Mouse (Mus musculus) liver, adult 2 months (tissue): ENCODE results near the gene Ppp3ca. TPM values are rescaled to one million over a fixed set of nuclear protein-coding genes. Genes with fewer than 3 reads are reported as not detected.

Experiments used
- DNase-seq: peaks from one replicate; pipeline ENCODE4 v3.0.0-alpha.2; 2011; ENCODE audit warnings: low read depth, low spot score; ENCODE audit errors: extremely low read depth
- H3K27ac ChIP-seq: fragments of 200-500 bp; replicated peaks from 2 replicates; pipeline ENCODE4 v1.5.1; 2012; ENCODE audit warnings: low read depth, mild to moderate bottlenecking, control low read depth, inconsistent platforms, low read length; ENCODE audit not compliant: insufficient read depth
- H3K27me3 ChIP-seq: fragments of 200-500 bp; 2 replicates; pipeline ENCODE4 v1.6.1; 2012; ENCODE audit warnings: mild to moderate bottlenecking, moderate library complexity, low read length, inconsistent platforms; ENCODE audit not compliant: control insufficient read depth, insufficient read depth
- H3K36me3 ChIP-seq: fragments of 200-500 bp; 2 replicates; pipeline ENCODE4 v1.6.1; 2012; ENCODE audit warnings: low read length, inconsistent platforms; ENCODE audit not compliant: control insufficient read depth, insufficient read depth
- H3K4me1 ChIP-seq: fragments of 200-500 bp; 2 replicates; pipeline ENCODE4 v1.6.1; 2011; ENCODE audit warnings: low read length; ENCODE audit not compliant: control insufficient read depth, insufficient read depth
- H3K4me3 ChIP-seq: fragments of 200-500 bp; 2 replicates; pipeline ENCODE4 v1.5.1; 2011; ENCODE audit warnings: low read depth, mild to moderate bottlenecking, control low read depth, low read length, moderate library complexity; ENCODE audit not compliant: insufficient read depth
- H3K79me2 ChIP-seq: fragments of 200-500 bp; 2 replicates; pipeline ENCODE4 v1.6.1; 2012; ENCODE audit warnings: inconsistent platforms, mild to moderate bottlenecking, low read length, moderate library complexity; ENCODE audit not compliant: control insufficient read depth, insufficient read depth
- H3K9ac ChIP-seq: fragments of 200-500 bp; 2 replicates; pipeline ENCODE4 v1.6.1; 2012; ENCODE audit warnings: low read depth, mild to moderate bottlenecking, control low read depth, inconsistent platforms, low read length
- CTCF ChIP-seq: fragments of 200-500 bp; IDR thresholded peaks from 2 replicates; pipeline ENCODE4 v1.5.1; 2011; ENCODE audit warnings: low read depth, low read length, control low read depth
- POLR2A ChIP-seq: fragments of 200-500 bp; IDR thresholded peaks from 2 replicates; pipeline ENCODE4 v1.6.1; 2011; ENCODE audit warnings: low read length, control low read depth; ENCODE audit not compliant: insufficient read depth; ENCODE audit errors: extremely low read depth
- WGBS: fragments of 180-500 bp; shearing (Covaris S2); methylation state at CpG from one replicate; pipeline ENCODE4 v1.1.7; 2018; 5-methylcytosine and 5-hydroxymethylcytosine counted together
- polyA plus RNA-seq: library from polyadenylated mRNA; depleted of rRNA; stranded (reverse); fragments of >200 nt; gene quantifications from 2 replicates; pipeline ENCODE4 v1.2.3, GENCODE M21; 2012
- total RNA-seq: library from RNA; depleted of rRNA; stranded (reverse); fragments of >200 nt; gene quantifications from 2 replicates; pipeline ENCODE4 v1.2.3, GENCODE M21; 2014

The Ppp3ca gene
- total and polyA plus RNA-seq, 2 experiments: 9.8 to 23.0 TPM

DNA sequence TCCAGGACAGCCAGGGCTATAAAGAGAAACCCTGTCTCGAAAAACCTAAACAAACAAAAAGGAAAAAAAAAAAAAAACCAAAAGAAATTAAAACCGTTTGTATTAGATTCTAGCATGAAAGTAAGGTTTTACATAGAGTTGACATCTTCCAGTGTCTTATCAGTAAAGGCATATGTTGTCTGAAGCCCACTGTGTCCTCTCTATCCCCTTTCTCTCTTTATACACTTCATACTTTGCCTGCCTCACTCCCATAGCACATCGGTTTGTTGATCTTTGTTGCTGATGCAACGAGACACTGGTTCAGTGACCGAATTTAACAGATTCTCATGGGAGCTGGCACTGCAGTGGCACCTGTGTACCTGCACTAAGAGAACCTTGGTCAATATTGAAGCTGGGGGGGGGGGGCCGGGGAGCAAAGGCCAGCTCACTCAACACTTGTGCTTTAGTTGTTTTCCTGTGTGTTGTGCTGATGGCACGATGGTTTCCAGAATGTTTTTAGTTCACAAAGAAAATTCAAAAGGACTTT, 66.9 kb downstream of the Ppp3ca start:
- Histone ChIP-seq H3K4me3 (no peak overlapping the region), H3K27me3 (no peaks in the 10 kb centered on the region), H3K4me1 (no peaks in the 10 kb centered on the region), H3K36me3 (no peaks in the 10 kb centered on the region), H3K9ac (no peak overlapping the region), H3K79me2 (peaks cover 23% of the 10 kb centered on the region; the same call in 1 of the 2 replicates), H3K27ac (no peak overlapping the region)
- WGBS: 23% methylated on average over 7 of the region's 7 CpGs
- peak; percentile 92 for DNase-seq
- TF ChIP-seq POLR2A (no peak), CTCF (no peak)

DNA sequence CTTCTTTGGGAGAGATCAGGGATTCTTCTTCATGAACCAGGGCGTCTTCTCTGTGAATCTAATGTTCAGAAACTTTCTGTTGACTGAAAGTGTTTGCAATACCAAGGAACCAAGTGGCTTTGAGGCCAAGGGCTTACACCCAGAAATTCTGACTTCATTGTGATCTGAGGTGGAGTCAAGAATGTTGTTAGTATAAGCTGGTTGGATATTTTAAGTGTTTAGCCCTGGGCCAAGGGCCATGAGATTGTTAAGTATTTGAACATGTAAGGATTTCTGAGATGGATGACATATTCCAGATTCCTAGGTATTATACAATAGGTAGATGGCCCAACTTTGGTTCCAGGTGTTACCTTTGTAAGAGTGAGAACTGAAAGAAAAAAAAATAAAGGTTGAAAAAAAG, 68.5 kb downstream of the Ppp3ca start:
- peaks cover 28% of the 10 kb centered on the region; the same call in 1 of the 2 replicates for H3K79me2 ChIP-seq
- TF ChIP-seq CTCF (no peak), POLR2A (no peak)
- no peak overlapping the region for H3K4me3 ChIP-seq
- no peak for DNase-seq
- H3K27me3 ChIP-seq: no peaks in the 10 kb centered on the region
- H3K4me1 ChIP-seq: no peaks in the 10 kb centered on the region
- no peaks in the 10 kb centered on the region for H3K36me3 ChIP-seq
- H3K27ac ChIP-seq: no peak overlapping the region
- 97% methylated on average over 1 of the region's 1 CpGs for WGBS
- no peak overlapping the region for H3K9ac ChIP-seq

DNA sequence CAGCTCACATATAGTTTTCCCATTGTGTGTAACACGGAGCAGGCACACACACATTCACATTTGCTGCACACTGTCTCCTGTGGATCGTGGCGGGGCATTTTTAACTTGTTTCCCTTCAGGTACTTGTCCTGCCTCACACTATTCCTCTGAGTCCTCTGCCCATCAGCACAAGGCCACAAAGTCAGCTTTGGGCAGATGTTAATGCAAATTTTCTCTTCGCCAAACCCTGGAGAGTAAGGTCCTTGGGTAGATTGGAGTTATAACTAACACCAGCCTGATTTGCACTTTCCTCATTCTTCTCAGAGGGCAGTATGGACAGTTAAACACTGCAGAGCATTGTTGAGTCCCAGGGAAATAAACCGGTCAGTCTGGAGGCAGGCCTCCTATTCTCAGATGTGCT, 69.0 kb downstream of the Ppp3ca start:
- H3K4me1 ChIP-seq: no peaks in the 10 kb centered on the region
- H3K27ac ChIP-seq: no peak overlapping the region
- WGBS: 97% methylated on average over 5 of the region's 5 CpGs
- no peaks in the 10 kb centered on the region for H3K27me3 ChIP-seq
- H3K36me3 ChIP-seq: no peaks in the 10 kb centered on the region
- H3K4me3 ChIP-seq: no peak overlapping the region
- H3K9ac ChIP-seq: no peak overlapping the region
- TF ChIP-seq CTCF: no peak
- TF ChIP-seq POLR2A: no peak
- peaks cover 25% of the 10 kb centered on the region; the same call in 1 of the 2 replicates for H3K79me2 ChIP-seq
- DNase-seq: no peak

DNA sequence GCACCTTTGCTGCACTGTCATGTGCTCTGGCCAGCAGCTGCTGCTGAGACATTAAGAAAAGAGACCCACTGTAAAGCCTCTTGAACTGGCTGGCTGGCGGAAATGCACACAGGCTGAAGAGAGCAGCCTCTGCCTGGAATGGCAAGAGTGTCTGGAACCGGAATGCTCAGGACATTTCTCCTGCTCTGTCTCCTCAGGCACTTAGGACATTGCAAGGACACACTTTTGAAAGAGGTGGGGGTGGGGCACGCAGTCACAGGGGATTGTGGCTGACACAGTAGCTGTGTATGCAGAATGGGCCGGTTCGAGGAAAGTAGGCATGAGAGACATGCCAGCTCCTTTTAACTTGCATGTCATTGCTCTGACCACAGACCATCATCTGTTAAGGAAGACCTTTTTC, 71.7 kb downstream of the Ppp3ca start:
- no peaks in the 10 kb centered on the region for H3K27me3 ChIP-seq
- H3K4me3 ChIP-seq: no peak overlapping the region
- no peak overlapping the region for H3K9ac ChIP-seq
- no peak for TF ChIP-seq CTCF
- no peak for TF ChIP-seq POLR2A
- peaks cover 32% of the 10 kb centered on the region for H3K79me2 ChIP-seq
- H3K27ac ChIP-seq: no peak overlapping the region
- 89% methylated on average over 5 of the region's 5 CpGs for WGBS
- no peak for DNase-seq
- H3K4me1 ChIP-seq: peaks cover 4% of the 10 kb centered on the region
- no peaks in the 10 kb centered on the region for H3K36me3 ChIP-seq

DNA sequence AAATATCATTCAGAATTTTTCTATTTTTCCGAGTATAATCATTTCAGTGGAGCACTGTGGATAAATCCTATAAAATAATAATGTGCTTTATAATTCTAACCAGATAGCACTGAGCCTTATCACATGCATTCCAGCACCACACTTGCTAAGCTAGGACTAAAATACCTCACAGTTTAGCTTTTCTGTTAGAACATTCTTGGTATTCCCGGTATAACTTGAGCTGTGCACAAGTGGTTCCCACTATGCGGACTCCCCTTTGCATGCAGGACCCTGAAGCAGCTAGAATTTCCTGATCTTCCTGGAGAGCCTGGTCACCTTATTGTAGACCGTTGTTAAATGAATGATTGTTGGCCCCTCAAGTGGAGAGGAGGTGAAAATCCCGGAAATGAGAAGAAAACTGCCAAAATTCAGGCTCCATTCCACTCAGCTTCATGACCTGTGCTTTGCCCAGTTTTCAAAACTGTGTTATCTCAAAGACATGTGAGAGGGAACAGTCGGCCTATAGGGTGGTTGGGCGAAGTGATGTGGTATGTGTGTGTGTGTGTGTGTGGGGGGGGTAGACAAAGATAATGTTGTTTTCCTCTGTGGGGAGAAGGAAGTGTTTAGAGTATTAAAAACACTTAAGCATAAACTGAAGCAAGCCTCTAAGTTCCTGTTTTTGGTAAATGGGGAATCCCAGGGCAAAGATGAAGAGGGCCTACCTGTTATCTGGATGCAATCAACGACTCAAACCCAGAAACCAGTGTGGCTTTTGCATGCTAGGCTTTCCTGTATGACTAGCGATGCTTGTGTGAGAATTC, 72.5 kb downstream of the Ppp3ca start:
- DNase-seq: no peak
- H3K27ac ChIP-seq: no peak overlapping the region
- peaks cover 7% of the 10 kb centered on the region for H3K4me1 ChIP-seq
- peaks cover 32% of the 10 kb centered on the region for H3K79me2 ChIP-seq
- WGBS: 85% methylated on average over 9 of the region's 9 CpGs
- no peaks in the 10 kb centered on the region for H3K27me3 ChIP-seq
- no peak overlapping the region for H3K4me3 ChIP-seq
- H3K9ac ChIP-seq: no peak overlapping the region
- H3K36me3 ChIP-seq: no peaks in the 10 kb centered on the region
- TF ChIP-seq POLR2A (no peak), CTCF (no peak)
